Mouse (Mus musculus): ENCODE measurements around the gene Pgap1.

- TF ChIP-seq CTCF (IDR thresholded peaks at IDR 0.05), result peak; percentile 62
- no peak for TF ChIP-seq POLR2A (IDR thresholded peaks at IDR 0.05; ENCODE audit: insufficient read depth, low read depth, low read length)
Observed at GRCm38 (mm10) chr1:54513836-54514235, 43.6 kb downstream of the Pgap1 start.

All from heart, adult 2 months (tissue).